Mouse (Mus musculus) limb, embryonic 14.5 days (tissue): ENCODE measurements around the gene Zer1. TPM values are rescaled to one million over a fixed set of nuclear protein-coding genes. Genes with fewer than 3 reads are reported as not detected.

Experiments
- ATAC-seq: fragments of 200-750 bp; cut with Nextera tagmentation; 2 replicates; pipeline ENCODE4 v1.8.0; 2017; ENCODE audit warnings: low read depth, moderate number of reproducible peaks, moderate TSS enrichment; ENCODE audit not compliant: low FRiP score
- DNase-seq: peaks from one replicate; pipeline ENCODE4 v3.0.0-alpha.2; 2015; ENCODE audit warnings: low spot score
- H3K27ac ChIP-seq: fragments of 300-500 bp; sonication (generic); replicated peaks from 2 replicates; pipeline ENCODE4 v1.5.1; 2014; ENCODE audit warnings: low read depth, mild to moderate bottlenecking, low read length, moderate library complexity, mixed read lengths
- H3K27me3 ChIP-seq: fragments of 300-500 bp; sonication (generic); 2 replicates; pipeline ENCODE4 v1.6.1; 2014; ENCODE audit warnings: low read length, mixed read lengths; ENCODE audit not compliant: control insufficient read depth, insufficient read depth
- H3K36me3 ChIP-seq: fragments of 300-500 bp; sonication (generic); 2 replicates; pipeline ENCODE4 v1.6.1; 2014; ENCODE audit warnings: mild to moderate bottlenecking, low read length, moderate library complexity, mixed read lengths; ENCODE audit not compliant: control insufficient read depth, insufficient read depth
- H3K4me1 ChIP-seq: fragments of 300-500 bp; sonication (generic); 2 replicates; pipeline ENCODE4 v1.6.1; 2014; ENCODE audit warnings: antibody characterized with exemption, low read length, mixed read lengths; ENCODE audit not compliant: control insufficient read depth, insufficient read depth
- H3K4me2 ChIP-seq: fragments of 300-500 bp; sonication (generic); replicated peaks from 2 replicates; pipeline ENCODE4 v1.6.1; 2014; ENCODE audit warnings: low read depth, mild to moderate bottlenecking, low read length, moderate library complexity; ENCODE audit not compliant: severe bottlenecking
- H3K4me3 ChIP-seq: fragments of 300-500 bp; sonication (generic); replicated peaks from 2 replicates; pipeline ENCODE4 v1.5.1; 2014; ENCODE audit warnings: low read length
- H3K9ac ChIP-seq: fragments of 300-500 bp; sonication (generic); 2 replicates; pipeline ENCODE4 v1.6.1; 2014; ENCODE audit warnings: mild to moderate bottlenecking, low read depth, low read length, moderate library complexity; ENCODE audit not compliant: severe bottlenecking
- H3K9me3 ChIP-seq: fragments of 300-500 bp; sonication (generic); 2 replicates; pipeline ENCODE4 v1.6.1; 2016; ENCODE audit warnings: low read length; ENCODE audit not compliant: control insufficient read depth
- POLR2A ChIP-seq: fragments of 200-500 bp; IDR thresholded peaks from 2 replicates; pipeline ENCODE4 v1.8.0; 2012; ENCODE audit warnings: inconsistent platforms, mild to moderate bottlenecking, moderate library complexity, borderline replicate concordance; ENCODE audit not compliant: insufficient read depth, insufficient read length; ENCODE audit errors: extremely low read depth
- WGBS: fragments of 180-500 bp; shearing (Covaris S2); extraction: QIAGEN DNeasy Blood & Tissue Kit; methylation state at CpG from one replicate; pipeline ENCODE4 v1.1.7; 2014; 5-methylcytosine and 5-hydroxymethylcytosine counted together
- polyA plus RNA-seq, 2 experiments: library from polyadenylated mRNA; depleted of rRNA in 1 of 2; stranded (reverse) in 1 of 2; unstranded in 1 of 2; fragments of >200 nt; fragmentation: Nextera tagmentation in 1 of 2; extraction: Ambion mirVana in 1 of 2; gene quantifications; 2 replicates each; pipeline versions ENCODE4 v1.2.1 to v1.2.3; 2012 to 2014

Zer1 gene
- polyA plus RNA-seq, 2 experiments = 9.7 to 60.3 TPM

- WGBS = 89% methylated on average over 2 of the region's 2 CpGs
- no peak overlapping the region for H3K4me3 ChIP-seq
- no peaks in the 10 kb centered on the region for H3K27me3 ChIP-seq
- no peaks in the 10 kb centered on the region for H3K4me1 ChIP-seq
- H3K27ac ChIP-seq = no peak overlapping the region
- TF ChIP-seq POLR2A = no peak
- H3K9ac ChIP-seq = no peak overlapping the region
- no peak overlapping the region for H3K4me2 ChIP-seq
- ATAC-seq = no peak
- H3K36me3 ChIP-seq = peaks cover 59% of the 10 kb centered on the region
- no peak for DNase-seq
- H3K9me3 ChIP-seq = no peaks in the 10 kb centered on the region
Observed at GRCm38 (mm10) chr2:30111500-30111899, 12.9 kb downstream of the Zer1 start.

- H3K36me3 ChIP-seq = peaks cover 81% of the 10 kb centered on the region
- no peak for TF ChIP-seq POLR2A
- H3K4me1 ChIP-seq = no peaks in the 10 kb centered on the region
- H3K27ac ChIP-seq = no peak overlapping the region
- H3K27me3 ChIP-seq = no peaks in the 10 kb centered on the region
- 90% methylated on average over 4 of the region's 4 CpGs for WGBS
- H3K9ac ChIP-seq = no peak overlapping the region
- ATAC-seq = no peak
- no peak for DNase-seq
- H3K4me2 ChIP-seq = no peak overlapping the region
- no peaks in the 10 kb centered on the region for H3K9me3 ChIP-seq
- H3K4me3 ChIP-seq = no peak overlapping the region
Observed at GRCm38 (mm10) chr2:30108260-30108659, 16.1 kb downstream of the Zer1 start.

GRCm38 (mm10) chr2:30107646-30108045 is 16.7 kb downstream of the Zer1 start:
- no peak for DNase-seq
- no peaks in the 10 kb centered on the region for H3K4me1 ChIP-seq
- no peaks in the 10 kb centered on the region for H3K9me3 ChIP-seq
- H3K4me2 ChIP-seq = no peak overlapping the region
- H3K9ac ChIP-seq = no peak overlapping the region
- H3K36me3 ChIP-seq = peaks cover 81% of the 10 kb centered on the region
- H3K27me3 ChIP-seq = no peaks in the 10 kb centered on the region
- ATAC-seq = no peak
- no peak overlapping the region for H3K27ac ChIP-seq
- H3K4me3 ChIP-seq = no peak overlapping the region
- WGBS = 91% methylated on average over 5 of the region's 5 CpGs
- TF ChIP-seq POLR2A = no peak

- Histone ChIP-seq H3K4me3 (no peak overlapping the region), H3K36me3 (peaks cover 83% of the 10 kb centered on the region), H3K4me2 (no peak overlapping the region), H3K27me3 (no peaks in the 10 kb centered on the region), H3K9me3 (no peaks in the 10 kb centered on the region), H3K27ac (no peak overlapping the region), H3K9ac (no peak overlapping the region), H3K4me1 (no peaks in the 10 kb centered on the region)
- TF ChIP-seq POLR2A = no peak
- DNase-seq (peak; percentile 16), ATAC-seq (no peak)
Observed at GRCm38 (mm10) chr2:30106364-30106763, 18.0 kb downstream of the Zer1 start.

- Histone ChIP-seq H3K4me2 (no peak overlapping the region), H3K36me3 (peaks cover 78% of the 10 kb centered on the region), H3K27me3 (no peaks in the 10 kb centered on the region), H3K9me3 (no peaks in the 10 kb centered on the region), H3K9ac (no peak overlapping the region), H3K27ac (no peak overlapping the region), H3K4me1 (no peaks in the 10 kb centered on the region), H3K4me3 (no peak overlapping the region)
- DNase-seq (no peak), ATAC-seq (no peak)
- no peak for TF ChIP-seq POLR2A
- WGBS = 71% methylated on average over 4 of the region's 4 CpGs
Observed at GRCm38 (mm10) chr2:30100214-30100613, 24.2 kb downstream of the Zer1 start.

GRCm38 (mm10) chr2:30095882-30096527 is 28.4 kb downstream of the Zer1 start:
- peaks cover 5% of the 10 kb centered on the region; the same call in 1 of the 2 replicates for H3K4me1 ChIP-seq
- H3K4me3 ChIP-seq = no peak overlapping the region
- H3K36me3 ChIP-seq = peaks cover 46% of the 10 kb centered on the region
- H3K9ac ChIP-seq = no peak overlapping the region
- H3K27ac ChIP-seq = no peak overlapping the region
- WGBS = 83% methylated on average over 2 of the region's 2 CpGs
- DNase-seq = peak; percentile 42
- no peak for TF ChIP-seq POLR2A
- no peaks in the 10 kb centered on the region for H3K27me3 ChIP-seq
- ATAC-seq = no peak
- no peak overlapping the region for H3K4me2 ChIP-seq
- no peaks in the 10 kb centered on the region for H3K9me3 ChIP-seq
